Mouse (Mus musculus): ENCODE measurements around the gene Ranbp9. TPM values are rescaled to one million over a fixed set of nuclear protein-coding genes. Genes with fewer than 3 reads are reported as not detected.

Ranbp9 gene
- polyA plus RNA-seq, 1 experiment from 2014 or later: 15.4 TPM

GRCm38 (mm10) chr13:43450686-43451085, 30.4 kb downstream of the Ranbp9 start:
- H3K27ac ChIP-seq (ENCODE audit: low read depth, low read length): no peak overlapping the region
- peaks cover 11% of the 10 kb centered on the region; the same call in 1 of the 2 replicates for H3K4me1 ChIP-seq (ENCODE audit: control insufficient read depth, insufficient read depth, low read length)
- WGBS: 90% methylated on average over 3 of the region's 3 CpGs
- no peak overlapping the region for H3K9ac ChIP-seq (ENCODE audit: low read length)
- H3K36me3 ChIP-seq (ENCODE audit: control insufficient read depth, insufficient read depth, low read length): no peaks in the 10 kb centered on the region
- no peaks in the 10 kb centered on the region for H3K9me3 ChIP-seq (replicated peaks; ENCODE audit: control insufficient read depth, low read length)
- no peaks in the 10 kb centered on the region for H3K27me3 ChIP-seq (replicated peaks; ENCODE audit: control insufficient read depth, insufficient read depth, low read length)
- ATAC-seq: no peak
- no peak overlapping the region for H3K4me2 ChIP-seq (ENCODE audit: low read length)
- DNase-seq (ENCODE audit: low spot score): no peak
- H3K4me3 ChIP-seq (ENCODE audit: low read depth, low read length): no peak overlapping the region

- Histone ChIP-seq H3K27ac (ENCODE audit: low read depth, low read length) (no peak overlapping the region), H3K9ac (ENCODE audit: low read length) (no peak overlapping the region), H3K9me3 (replicated peaks; ENCODE audit: control insufficient read depth, low read length) (no peaks in the 10 kb centered on the region), H3K4me1 (ENCODE audit: control insufficient read depth, insufficient read depth, low read length) (peaks cover 5% of the 10 kb centered on the region; the same call in 1 of the 2 replicates), H3K4me2 (ENCODE audit: low read length) (no peak overlapping the region), H3K4me3 (ENCODE audit: low read depth, low read length) (no peak overlapping the region), H3K36me3 (ENCODE audit: control insufficient read depth, insufficient read depth, low read length) (no peaks in the 10 kb centered on the region), H3K27me3 (replicated peaks; ENCODE audit: control insufficient read depth, insufficient read depth, low read length) (no peaks in the 10 kb centered on the region)
- DNase-seq (ENCODE audit: low spot score) (no peak), ATAC-seq (no peak)
- WGBS: 79% methylated on average over 3 of the region's 3 CpGs
Measured at GRCm38 (mm10) chr13:43447721-43448120, 33.4 kb downstream of the Ranbp9 start.

- no peaks in the 10 kb centered on the region for H3K4me1 ChIP-seq (ENCODE audit: control insufficient read depth, insufficient read depth, low read length)
- no peaks in the 10 kb centered on the region for H3K36me3 ChIP-seq (ENCODE audit: control insufficient read depth, insufficient read depth, low read length)
- ATAC-seq (no peak), DNase-seq (ENCODE audit: low spot score) (no peak)
- no peak overlapping the region for H3K4me3 ChIP-seq (ENCODE audit: low read depth, low read length)
- no peaks in the 10 kb centered on the region for H3K9me3 ChIP-seq (replicated peaks; ENCODE audit: control insufficient read depth, low read length)
- 93% methylated on average over 4 of the region's 4 CpGs for WGBS
- H3K9ac ChIP-seq (ENCODE audit: low read length): no peak overlapping the region
- H3K4me2 ChIP-seq (ENCODE audit: low read length): no peak overlapping the region
- H3K27me3 ChIP-seq (replicated peaks; ENCODE audit: control insufficient read depth, insufficient read depth, low read length): no peaks in the 10 kb centered on the region
- H3K27ac ChIP-seq (ENCODE audit: low read depth, low read length): no peak overlapping the region
Measured at GRCm38 (mm10) chr13:43445754-43446153, 35.3 kb downstream of the Ranbp9 start.

- Histone ChIP-seq H3K4me2 (ENCODE audit: low read length) (no peak overlapping the region), H3K27me3 (replicated peaks; ENCODE audit: control insufficient read depth, insufficient read depth, low read length) (no peaks in the 10 kb centered on the region), H3K9me3 (replicated peaks; ENCODE audit: control insufficient read depth, low read length) (no peaks in the 10 kb centered on the region), H3K27ac (ENCODE audit: low read depth, low read length) (no peak overlapping the region), H3K36me3 (ENCODE audit: control insufficient read depth, insufficient read depth, low read length) (no peaks in the 10 kb centered on the region), H3K4me3 (ENCODE audit: low read depth, low read length) (no peak overlapping the region), H3K4me1 (ENCODE audit: control insufficient read depth, insufficient read depth, low read length) (no peaks in the 10 kb centered on the region), H3K9ac (ENCODE audit: low read length) (no peak overlapping the region)
- ATAC-seq: no peak
- 90% methylated on average over 3 of the region's 3 CpGs for WGBS
- DNase-seq (ENCODE audit: low spot score): no peak
Measured at GRCm38 (mm10) chr13:43444717-43445116, 36.4 kb downstream of the Ranbp9 start.

- ATAC-seq: no peak
- WGBS: 97% methylated on average over 4 of the region's 4 CpGs
Measured at GRCm38 (mm10) chr13:43443706-43444105, 37.4 kb downstream of the Ranbp9 start.

DNA sequence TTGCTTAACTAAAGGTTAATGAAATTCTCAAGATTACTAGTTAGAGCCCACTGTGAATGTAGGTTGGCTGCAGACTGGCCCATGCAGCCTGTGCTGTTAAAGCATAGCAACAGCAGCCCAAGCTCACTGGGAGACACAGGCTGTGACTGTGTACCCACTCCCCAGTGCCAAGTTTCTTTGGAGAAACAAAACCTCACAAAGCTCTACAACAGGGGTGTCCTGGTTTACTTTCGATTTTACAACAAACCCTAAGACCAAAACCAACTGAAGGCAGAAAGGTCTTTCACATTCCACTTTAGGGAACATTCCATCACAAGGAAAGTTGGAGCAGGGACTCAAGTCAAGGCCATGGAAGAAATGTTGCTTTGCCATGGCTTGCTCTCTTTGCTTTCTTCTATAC, 38.5 kb downstream of the Ranbp9 start:
- H3K36me3 ChIP-seq (ENCODE audit: control insufficient read depth, insufficient read depth, low read length): no peaks in the 10 kb centered on the region
- ATAC-seq: no peak
- no peaks in the 10 kb centered on the region for H3K27me3 ChIP-seq (replicated peaks; ENCODE audit: control insufficient read depth, insufficient read depth, low read length)
- H3K4me3 ChIP-seq (ENCODE audit: low read depth, low read length): no peak overlapping the region
- H3K9ac ChIP-seq (ENCODE audit: low read length): no peak overlapping the region
- DNase-seq (ENCODE audit: low spot score): no peak
- WGBS: 92% methylated on average over 1 of the region's 1 CpGs
- H3K4me1 ChIP-seq (ENCODE audit: control insufficient read depth, insufficient read depth, low read length): no peaks in the 10 kb centered on the region
- H3K4me2 ChIP-seq (ENCODE audit: low read length): no peak overlapping the region
- H3K9me3 ChIP-seq (replicated peaks; ENCODE audit: control insufficient read depth, low read length): no peaks in the 10 kb centered on the region
- no peak overlapping the region for H3K27ac ChIP-seq (ENCODE audit: low read depth, low read length)

More at GRCm38 (mm10) chr13:43443706-43444105, 37.4 kb downstream of the Ranbp9 start:
- H3K4me3 ChIP-seq (ENCODE audit: low read depth, low read length): no peak overlapping the region
- no peak for DNase-seq (ENCODE audit: low spot score)
- no peaks in the 10 kb centered on the region for H3K9me3 ChIP-seq (replicated peaks; ENCODE audit: control insufficient read depth, low read length)
- H3K9ac ChIP-seq (ENCODE audit: low read length): no peak overlapping the region
- no peaks in the 10 kb centered on the region for H3K36me3 ChIP-seq (ENCODE audit: control insufficient read depth, insufficient read depth, low read length)
- H3K4me1 ChIP-seq (ENCODE audit: control insufficient read depth, insufficient read depth, low read length): no peaks in the 10 kb centered on the region
- H3K27me3 ChIP-seq (replicated peaks; ENCODE audit: control insufficient read depth, insufficient read depth, low read length): no peaks in the 10 kb centered on the region
- H3K27ac ChIP-seq (ENCODE audit: low read depth, low read length): no peak overlapping the region
- no peak overlapping the region for H3K4me2 ChIP-seq (ENCODE audit: low read length)

DNA sequence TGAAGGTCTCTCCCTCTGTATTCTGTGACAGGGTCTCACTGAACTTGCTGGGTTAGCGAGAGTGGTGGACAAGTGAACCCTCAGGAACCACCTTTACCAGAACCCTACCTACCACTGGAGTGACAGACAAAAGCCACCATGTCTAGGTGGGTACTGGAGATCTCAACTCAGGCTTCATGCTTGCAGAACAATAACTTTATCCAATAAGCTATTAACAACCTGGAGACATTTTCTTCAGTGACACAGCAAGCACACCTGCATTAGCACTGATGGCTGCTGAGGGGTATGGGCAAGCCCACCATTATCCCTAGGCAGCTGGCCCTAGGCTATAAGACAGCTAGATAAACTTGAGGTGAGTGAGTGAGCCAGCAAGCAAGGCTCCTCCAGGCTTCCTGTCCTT, 40.7 kb downstream of the Ranbp9 start:
- no peaks in the 10 kb centered on the region for H3K4me1 ChIP-seq (ENCODE audit: control insufficient read depth, insufficient read depth, low read length)
- WGBS: 87% methylated on average over 1 of the region's 1 CpGs
- ATAC-seq (no peak), DNase-seq (ENCODE audit: low spot score) (no peak)
- H3K4me3 ChIP-seq (ENCODE audit: low read depth, low read length): no peak overlapping the region
- H3K27ac ChIP-seq (ENCODE audit: low read depth, low read length): no peak overlapping the region
- H3K36me3 ChIP-seq (ENCODE audit: control insufficient read depth, insufficient read depth, low read length): no peaks in the 10 kb centered on the region
- H3K9ac ChIP-seq (ENCODE audit: low read length): no peak overlapping the region
- no peaks in the 10 kb centered on the region for H3K9me3 ChIP-seq (replicated peaks; ENCODE audit: control insufficient read depth, low read length)
- no peak overlapping the region for H3K4me2 ChIP-seq (ENCODE audit: low read length)
- no peaks in the 10 kb centered on the region for H3K27me3 ChIP-seq (replicated peaks; ENCODE audit: control insufficient read depth, insufficient read depth, low read length)

- Histone ChIP-seq H3K9me3 (replicated peaks; ENCODE audit: control insufficient read depth, low read length) (no peaks in the 10 kb centered on the region), H3K4me3 (ENCODE audit: low read depth, low read length) (no peak overlapping the region), H3K9ac (ENCODE audit: low read length) (no peak overlapping the region), H3K4me1 (ENCODE audit: control insufficient read depth, insufficient read depth, low read length) (no peaks in the 10 kb centered on the region), H3K27ac (ENCODE audit: low read depth, low read length) (no peak overlapping the region), H3K27me3 (replicated peaks; ENCODE audit: control insufficient read depth, insufficient read depth, low read length) (no peaks in the 10 kb centered on the region), H3K4me2 (ENCODE audit: low read length) (no peak overlapping the region), H3K36me3 (ENCODE audit: control insufficient read depth, insufficient read depth, low read length) (peaks cover 5% of the 10 kb centered on the region; the same call in 1 of the 2 replicates)
- no peak for ATAC-seq
- WGBS: 89% methylated on average over 2 of the region's 2 CpGs
- no peak for DNase-seq (ENCODE audit: low spot score)
Measured at GRCm38 (mm10) chr13:43433395-43433794, 47.7 kb downstream of the Ranbp9 start.

- no peak overlapping the region for H3K9ac ChIP-seq (ENCODE audit: low read length)
- no peak overlapping the region for H3K4me3 ChIP-seq (ENCODE audit: low read depth, low read length)
- H3K4me2 ChIP-seq (ENCODE audit: low read length): no peak overlapping the region
- 83% methylated on average over 4 of the region's 4 CpGs for WGBS
- H3K27ac ChIP-seq (ENCODE audit: low read depth, low read length): no peak overlapping the region
- no peak for ATAC-seq
- no peaks in the 10 kb centered on the region for H3K27me3 ChIP-seq (replicated peaks; ENCODE audit: control insufficient read depth, insufficient read depth, low read length)
- H3K36me3 ChIP-seq (ENCODE audit: control insufficient read depth, insufficient read depth, low read length): peaks cover 14% of the 10 kb centered on the region; the same call in 1 of the 2 replicates
- no peaks in the 10 kb centered on the region for H3K4me1 ChIP-seq (ENCODE audit: control insufficient read depth, insufficient read depth, low read length)
- no peak for DNase-seq (ENCODE audit: low spot score)
- H3K9me3 ChIP-seq (replicated peaks; ENCODE audit: control insufficient read depth, low read length): no peaks in the 10 kb centered on the region
Measured at GRCm38 (mm10) chr13:43428436-43428835, 52.6 kb downstream of the Ranbp9 start.

Data from forebrain, embryonic 14.5 days (tissue).